Mouse (Mus musculus) myocyte (in vitro differentiated cells): ENCODE measurements around the gene Krt27. TPM values are rescaled to one million over a fixed set of nuclear protein-coding genes. Genes with fewer than 3 reads are reported as not detected.

Source experiments
- H3K27me3 ChIP-seq: one replicate; pipeline ENCODE4 v1.6.1; 2011; ENCODE audit not compliant: control insufficient read depth, insufficient read depth, insufficient read length
- H3K36me3 ChIP-seq: one replicate; pipeline ENCODE4 v1.6.1; 2011; ENCODE audit not compliant: control insufficient read depth, insufficient read depth
- H3K4me2 ChIP-seq: one replicate; pipeline ENCODE4 v1.6.1; 2011; ENCODE audit warnings: low read depth, control low read depth
- H3K4me3 ChIP-seq: one replicate; pipeline ENCODE4 v1.5.1; 2011; ENCODE audit warnings: mild to moderate bottlenecking, control low read depth, moderate library complexity
- H3K79me2 ChIP-seq: one replicate; pipeline ENCODE4 v1.6.1; 2011; ENCODE audit not compliant: control insufficient read depth, insufficient read depth
- H3ac ChIP-seq: one replicate; pipeline ENCODE4 v1.6.1; 2011; ENCODE audit not compliant: control insufficient read depth, insufficient read length
- CEBPB ChIP-seq: IDR thresholded peaks from 2 replicates; pipeline ENCODE4 v1.6.1; 2011; ENCODE audit warnings: mild to moderate bottlenecking, moderate library complexity; ENCODE audit not compliant: poor library complexity, insufficient read depth, severe bottlenecking
- E2F4 ChIP-seq: IDR thresholded peaks from one replicate; pipeline ENCODE4 v1.6.1; 2011; ENCODE audit warnings: mild to moderate bottlenecking, control low read depth, moderate library complexity; ENCODE audit not compliant: insufficient read depth
- MAX ChIP-seq: IDR thresholded peaks from one replicate; pipeline ENCODE4 v1.6.1; 2011; ENCODE audit warnings: low read depth, mild to moderate bottlenecking, control low read depth
- MYOD1 ChIP-seq, 3 experiments: IDR thresholded peaks; one replicate each; pipeline ENCODE4 v1.6.1; 2011; ENCODE audit warnings: control low read depth in 2 of 3, low read depth in 2 of 3, mild to moderate bottlenecking in 2 of 3, moderate library complexity in 1 of 3; ENCODE audit not compliant: insufficient read length in 2 of 3, control insufficient read depth in 1 of 3
- MYOG ChIP-seq, 3 experiments: IDR thresholded peaks; one replicate each; pipeline ENCODE4 v1.6.1; 2011; ENCODE audit warnings: control low read depth in 2 of 3, low read depth in 2 of 3, mild to moderate bottlenecking in 2 of 3; ENCODE audit not compliant: insufficient read length in 2 of 3, control insufficient read depth in 1 of 3, insufficient read depth in 1 of 3
- POLR2A ChIP-seq: IDR thresholded peaks from one replicate; pipeline ENCODE4 v1.6.1; 2011; ENCODE audit warnings: low read depth, mild to moderate bottlenecking, control low read depth, moderate library complexity; ENCODE audit not compliant: insufficient read length
- POLR2AphosphoS2 ChIP-seq: IDR thresholded peaks from one replicate; pipeline ENCODE4 v1.6.1; 2011; ENCODE audit warnings: low read depth, control low read depth; ENCODE audit not compliant: insufficient read length
- REST ChIP-seq: IDR thresholded peaks from one replicate; pipeline ENCODE4 v1.6.1; 2011; ENCODE audit warnings: mild to moderate bottlenecking, control low read depth, moderate library complexity; ENCODE audit not compliant: insufficient read depth, insufficient read length
- SRF ChIP-seq: IDR thresholded peaks from one replicate; pipeline ENCODE4 v1.6.1; 2011; ENCODE audit warnings: low read depth; ENCODE audit not compliant: control insufficient read depth, insufficient read length
- TCF12 ChIP-seq: IDR thresholded peaks from one replicate; pipeline ENCODE4 v1.6.1; 2011; ENCODE audit warnings: mild to moderate bottlenecking, control low read depth; ENCODE audit not compliant: poor library complexity, insufficient read depth, severe bottlenecking
- TCF3 ChIP-seq: IDR thresholded peaks from one replicate; pipeline ENCODE4 v1.6.1; 2011; ENCODE audit warnings: low read depth, control low read depth; ENCODE audit not compliant: insufficient read length
- USF1 ChIP-seq: IDR thresholded peaks from one replicate; pipeline ENCODE4 v1.6.1; 2011; ENCODE audit warnings: low read depth, mild to moderate bottlenecking, control low read depth, moderate library complexity
- polyA plus RNA-seq: library from polyadenylated mRNA; unstranded; fragments of >200 nt; fragmentation: generic; extraction: Trizol; gene quantifications from one replicate; pipeline ENCODE4 v1.2.1, GENCODE M21; 2012; ENCODE audit warnings: missing spikeins

Krt27 gene
- polyA plus RNA-seq, 1 experiment, result not detected

DNA sequence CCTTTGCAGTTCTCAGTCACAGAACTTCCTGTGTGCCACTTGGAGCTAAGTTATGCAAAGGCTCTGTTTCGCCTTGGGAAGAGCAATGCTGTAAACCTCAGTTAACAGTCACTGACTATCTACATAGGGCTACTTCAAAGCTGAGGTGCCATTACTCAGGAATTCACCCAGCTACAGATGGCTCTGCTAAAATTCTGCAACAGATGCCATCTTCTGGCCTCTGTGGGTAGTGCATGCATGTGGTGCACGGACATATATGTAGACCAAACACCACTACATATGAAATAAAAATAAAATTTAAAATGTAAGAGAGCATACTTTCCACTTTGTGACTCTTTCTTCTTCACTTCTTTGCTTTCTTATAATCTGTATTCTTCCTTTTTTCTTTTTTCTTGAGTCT is 43.3 kb downstream of the Krt27 start:
- TF ChIP-seq E2F4 (no peak), USF1 (no peak), MYOG (IDR thresholded peaks at IDR 0.05; ENCODE audit: control insufficient read depth in 1 of 3, insufficient read depth in 1 of 3, insufficient read length in 2 of 3, low read depth in 2 of 3) (no peak), POLR2AphosphoS2 (no peak), TCF12 (no peak), CEBPB (no peak), REST (no peak), MAX (no peak), TCF3 (no peak), SRF (no peak), POLR2A (no peak), MYOD1 (IDR thresholded peaks at IDR 0.05; ENCODE audit: control insufficient read depth in 1 of 3, insufficient read length in 2 of 3, low read depth in 2 of 3) (no peak)
- H3K4me3 ChIP-seq, result no peak overlapping the region

More for the DNA sequence above, 43.3 kb downstream of the Krt27 start:
- Histone ChIP-seq H3K4me2 (no peak overlapping the region), H3K36me3 (no peaks in the 10 kb centered on the region), H3K27me3 (peaks cover 8% of the 10 kb centered on the region), H3K79me2 (no peaks in the 10 kb centered on the region), H3ac (no peak overlapping the region)

Other genes starting within 250 kb of the Krt27 start
- gene Ccr7, start 196.0 kb downstream of the Krt27 start, polyA plus RNA-seq, result 0.38 TPM
- 90.3 TPM for gene Smarce1, start 120.1 kb downstream of the Krt27 start, polyA plus RNA-seq
- gene Krt222, start 107.0 kb downstream of the Krt27 start, polyA plus RNA-seq, result 0.06 TPM
- gene Krt24, start 65.8 kb downstream of the Krt27 start, polyA plus RNA-seq, result not detected
- gene Krt25, start 28.2 kb downstream of the Krt27 start, polyA plus RNA-seq, result not detected
- not detected for gene Krt26, start 13.1 kb downstream of the Krt27 start, polyA plus RNA-seq
- 0.04 TPM for gene Krt28, start 23.8 kb upstream of the Krt27 start, polyA plus RNA-seq
- gene Krt10, start 38.3 kb upstream of the Krt27 start, polyA plus RNA-seq, result 6.7 TPM
- gene Krt12, start 71.2 kb upstream of the Krt27 start, polyA plus RNA-seq, result not detected
- gene Krt20, start 87.0 kb upstream of the Krt27 start, polyA plus RNA-seq, result not detected
- gene Krt23, start 142.0 kb upstream of the Krt27 start, polyA plus RNA-seq, result 0.02 TPM
- not detected for gene Krt39, start 170.2 kb upstream of the Krt27 start, polyA plus RNA-seq
- not detected for gene Krt40, start 192.1 kb upstream of the Krt27 start, polyA plus RNA-seq
- gene Krtap3-3, start 199.8 kb upstream of the Krt27 start, polyA plus RNA-seq, result not detected
- gene Krtap3-2, start 205.7 kb upstream of the Krt27 start, polyA plus RNA-seq, result not detected
- gene Gm11939, start 208.4 kb upstream of the Krt27 start, polyA plus RNA-seq, result not detected
- gene Krtap3-1, start 215.5 kb upstream of the Krt27 start, polyA plus RNA-seq, result not detected
- not detected for gene Krtap1-5, start 229.9 kb upstream of the Krt27 start, polyA plus RNA-seq
- not detected for gene Krtap1-4, start 232.6 kb upstream of the Krt27 start, polyA plus RNA-seq
- not detected for gene Krtap1-3, start 240.2 kb upstream of the Krt27 start, polyA plus RNA-seq
- not detected for gene Krtap9-3, start 247.0 kb upstream of the Krt27 start, polyA plus RNA-seq